Mouse (Mus musculus) embryonic facial prominence, embryonic 11.5 days (tissue): ENCODE measurements around the gene Arntl2. TPM values are rescaled to one million over a fixed set of nuclear protein-coding genes. Genes with fewer than 3 reads are reported as not detected.

Source experiments
- ATAC-seq: fragments of 200-750 bp; cut with Nextera tagmentation; replicated peaks from 2 replicates; pipeline ENCODE4 v1.8.0; 2017; ENCODE audit warnings: low read depth; ENCODE audit not compliant: insufficient number of reproducible peaks, low FRiP score, low TSS enrichment
- DNase-seq: peaks from one replicate; pipeline ENCODE4 v3.0.0-alpha.2; 2015; ENCODE audit warnings: low spot score
- H3K27ac ChIP-seq: fragments of 300-500 bp; sonication (generic); replicated peaks from 2 replicates; pipeline ENCODE4 v1.5.1; 2014; ENCODE audit warnings: mild to moderate bottlenecking, low read depth, low read length, control low read depth
- H3K27me3 ChIP-seq: fragments of 300-500 bp; sonication (generic); 2 replicates; pipeline ENCODE4 v1.6.1; 2014; ENCODE audit warnings: mild to moderate bottlenecking, low read length, moderate library complexity, mixed read lengths; ENCODE audit not compliant: control insufficient read depth, insufficient read depth
- H3K36me3 ChIP-seq: fragments of 300-500 bp; sonication (generic); replicated peaks from 2 replicates; pipeline ENCODE4 v1.6.1; 2014; ENCODE audit warnings: low read depth, mild to moderate bottlenecking, low read length, moderate library complexity, mixed read lengths; ENCODE audit not compliant: control insufficient read depth, insufficient read depth
- H3K4me1 ChIP-seq: fragments of 300-500 bp; sonication (generic); 2 replicates; pipeline ENCODE4 v1.6.1; 2014; ENCODE audit warnings: low read length, mixed read lengths; ENCODE audit not compliant: control insufficient read depth, insufficient read depth
- H3K4me2 ChIP-seq: fragments of 300-500 bp; sonication (generic); 2 replicates; pipeline ENCODE4 v1.6.1; 2014; ENCODE audit warnings: low read depth, mild to moderate bottlenecking, control low read depth, low read length, moderate library complexity
- H3K4me3 ChIP-seq: fragments of 300-500 bp; sonication (generic); 2 replicates; pipeline ENCODE4 v1.5.1; 2014; ENCODE audit warnings: low read depth, low read length, control low read depth
- H3K9ac ChIP-seq: fragments of 300-500 bp; sonication (generic); replicated peaks from 2 replicates; pipeline ENCODE4 v1.6.1; 2014; ENCODE audit warnings: mild to moderate bottlenecking, control low read depth, low read length
- H3K9me3 ChIP-seq: fragments of 300-500 bp; sonication (generic); replicated peaks from 2 replicates; pipeline ENCODE4 v1.6.1; 2016; ENCODE audit warnings: mild to moderate bottlenecking, low read length, inconsistent platforms, mixed read lengths; ENCODE audit not compliant: control insufficient read depth
- WGBS: fragments of 180-500 bp; shearing (Covaris S2); extraction: QIAGEN DNeasy Blood & Tissue Kit; methylation state at CpG from one replicate; pipeline ENCODE4 v1.1.7; 2014; 5-methylcytosine and 5-hydroxymethylcytosine counted together
- polyA plus RNA-seq: library from polyadenylated mRNA; unstranded; fragments of >200 nt; fragmentation: Nextera tagmentation; extraction: Ambion mirVana; gene quantifications from 2 replicates; pipeline ENCODE4 v1.2.1, GENCODE M21; 2014

Arntl2 gene
- polyA plus RNA-seq, 1 experiment from 2014 or later, result 2.7 TPM

- 85% methylated on average over 12 of the region's 12 CpGs for WGBS
- no peaks in the 10 kb centered on the region; the same call in 1 of the 2 replicates for H3K27me3 ChIP-seq
- H3K27ac ChIP-seq, result no peak overlapping the region
- H3K4me3 ChIP-seq, result no peak overlapping the region
- DNase-seq (no peak), ATAC-seq (no peak)
- no peaks in the 10 kb centered on the region for H3K9me3 ChIP-seq
- no peak overlapping the region for H3K9ac ChIP-seq
- H3K4me2 ChIP-seq, result no peak overlapping the region
- H3K4me1 ChIP-seq, result no peaks in the 10 kb centered on the region
- no peaks in the 10 kb centered on the region for H3K36me3 ChIP-seq
Observed at GRCm38 (mm10) chr6:146877425-146878045, 81.7 kb downstream of the Arntl2 start.

DNA sequence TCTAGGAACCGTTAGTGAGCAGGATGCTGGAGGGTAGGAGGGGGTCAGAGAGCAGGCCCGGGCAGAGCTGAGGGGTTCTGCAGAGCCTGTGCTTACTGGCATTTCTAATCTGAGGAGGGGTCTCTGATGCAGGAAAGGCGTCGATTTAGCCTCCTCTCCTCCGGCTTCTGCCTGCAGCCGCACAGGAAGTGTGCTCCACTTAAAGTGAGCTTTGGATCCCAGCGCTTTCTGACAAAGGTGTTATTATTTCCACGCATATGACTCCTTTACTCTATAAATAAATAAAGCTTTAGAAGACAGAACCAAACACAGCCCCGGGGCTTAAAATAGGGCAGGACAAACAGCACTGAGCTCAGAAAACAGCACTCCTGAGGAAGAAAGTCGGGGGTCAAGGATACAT lies 83.1 kb downstream of the Arntl2 start:
- Histone ChIP-seq H3K4me3 (no peak overlapping the region), H3K9ac (0 out of 2 replicates have a peak overlapping the region, but pooled peaks have one; percentile 11), H3K4me1 (no peaks in the 10 kb centered on the region), H3K36me3 (no peaks in the 10 kb centered on the region), H3K9me3 (no peaks in the 10 kb centered on the region), H3K27ac (no peak overlapping the region), H3K4me2 (no peak overlapping the region), H3K27me3 (no peaks in the 10 kb centered on the region)
- 22% methylated on average over 10 of the region's 10 CpGs for WGBS
- ATAC-seq (no peak), DNase-seq (peak; percentile 8)

GRCm38 (mm10) chr6:146879856-146880255 lies 84.0 kb downstream of the Arntl2 start:
- Histone ChIP-seq H3K27ac (no peak overlapping the region), H3K9ac (no peak overlapping the region), H3K9me3 (no peaks in the 10 kb centered on the region), H3K4me1 (no peaks in the 10 kb centered on the region), H3K4me3 (no peak overlapping the region), H3K36me3 (no peaks in the 10 kb centered on the region), H3K27me3 (no peaks in the 10 kb centered on the region), H3K4me2 (no peak overlapping the region)
- DNase-seq (no peak), ATAC-seq (no peak)
- WGBS, result 79% methylated on average over 9 of the region's 9 CpGs

DNA sequence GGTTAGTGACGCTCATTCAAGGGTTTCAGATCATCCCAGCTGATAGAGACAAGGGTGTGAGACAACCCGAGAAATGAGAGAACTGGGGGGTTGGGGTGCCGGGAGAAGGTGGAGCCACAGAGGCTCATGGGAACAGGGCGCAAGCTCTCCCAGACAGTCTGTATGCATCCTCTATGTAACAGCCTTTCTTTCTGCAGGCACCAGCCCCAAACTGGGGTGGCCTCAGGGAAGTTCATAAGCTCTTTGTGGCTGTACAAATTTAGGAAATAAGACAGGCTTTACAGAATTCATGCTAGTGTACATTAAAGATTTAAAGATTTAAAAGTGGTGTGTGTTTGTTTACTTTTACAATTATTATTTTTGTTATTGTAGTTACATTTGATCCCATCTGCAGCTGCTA lies 84.4 kb downstream of the Arntl2 start:
- Histone ChIP-seq H3K27me3 (no peaks in the 10 kb centered on the region), H3K4me2 (no peak overlapping the region), H3K9me3 (no peaks in the 10 kb centered on the region), H3K36me3 (no peaks in the 10 kb centered on the region), H3K4me3 (no peak overlapping the region), H3K4me1 (no peaks in the 10 kb centered on the region), H3K9ac (no peak overlapping the region), H3K27ac (no peak overlapping the region)
- DNase-seq (no peak), ATAC-seq (no peak)
- WGBS, result 79% methylated on average over 4 of the region's 4 CpGs

- H3K4me2 ChIP-seq, result no peak overlapping the region
- ATAC-seq (no peak), DNase-seq (no peak)
- 66% methylated on average over 13 of the region's 13 CpGs for WGBS
- H3K9ac ChIP-seq, result no peak overlapping the region
- H3K4me1 ChIP-seq, result no peaks in the 10 kb centered on the region
- H3K9me3 ChIP-seq, result no peaks in the 10 kb centered on the region
- no peaks in the 10 kb centered on the region for H3K27me3 ChIP-seq
- no peaks in the 10 kb centered on the region for H3K36me3 ChIP-seq
- no peak overlapping the region for H3K4me3 ChIP-seq
- no peak overlapping the region for H3K27ac ChIP-seq
Observed at GRCm38 (mm10) chr6:146881896-146882770, 86.3 kb downstream of the Arntl2 start.

Other genes with a start within 250 kb of the Arntl2 start
- gene Fgfr1op2, start 218.9 kb upstream of the Arntl2 start, polyA plus RNA-seq, result 95.7 and 97.5 TPM in 2 replicates
- 87.8 and 96.1 TPM in 2 replicates for gene Ints13, start 218.2 kb upstream of the Arntl2 start, polyA plus RNA-seq
- 126 and 128 TPM in 2 replicates for gene Med21, start 153.5 kb upstream of the Arntl2 start, polyA plus RNA-seq
- 31.4 and 31.8 TPM in 2 replicates for gene Tm7sf3, start 153.2 kb upstream of the Arntl2 start, polyA plus RNA-seq
- 21.4 and 24.8 TPM in 2 replicates for gene Stk38l, start 71.1 kb upstream of the Arntl2 start, polyA plus RNA-seq
- gene Smco2, start 54.0 kb downstream of the Arntl2 start, polyA plus RNA-seq, result not detected in 2 replicates
- gene Ppfibp1, start 92.4 kb downstream of the Arntl2 start, polyA plus RNA-seq, result 43.7 and 45.7 TPM in 2 replicates
- 0.07 TPM in 1 of 2 replicates, not detected in the other for gene 1700034J05Rik, start 158.4 kb downstream of the Arntl2 start, polyA plus RNA-seq
- 0.86 and 1.5 TPM in 2 replicates for gene Rep15, start 236.5 kb downstream of the Arntl2 start, polyA plus RNA-seq
- gene Mrps35, start 246.7 kb downstream of the Arntl2 start, polyA plus RNA-seq, result 100 and 109 TPM in 2 replicates